Mouse (Mus musculus) adrenal gland, adult 18-20 months (tissue): ENCODE measurements around the gene Cyp20a1. TPM values are rescaled to one million over a fixed set of nuclear protein-coding genes. Genes with fewer than 3 reads are reported as not detected.

Experiments used
- total RNA-seq, 2 experiments: library from RNA; stranded (reverse); gene quantifications; 1 replicate in 1 of 2; 2 replicates in 1 of 2; pipeline ENCODE4 v1.2.3; 2021

Gene Cyp20a1
- total RNA-seq, 2 experiments from 2014 or later = 27.0 to 36.7 TPM

Other genes starting within 250 kb of the Cyp20a1 start
- 1 to 10 TPM; 7.2 to 9.2 TPM for gene Carf, start 245.1 kb upstream of the Cyp20a1 start, total RNA-seq
- 10 to 100 TPM; 17.2 to 19.1 TPM for gene Wdr12, start 244.7 kb upstream of the Cyp20a1 start, total RNA-seq
- gene Nbeal1, start 162.7 kb upstream of the Cyp20a1 start, total RNA-seq = 10 to 100 TPM; 47.7 to 53.6 TPM
- gene Abi2, start 66.3 kb downstream of the Cyp20a1 start, total RNA-seq = 10 to 100 TPM; 31.0 to 35.3 TPM
- gene Raph1, start 223.8 kb downstream of the Cyp20a1 start, total RNA-seq = 100 to 1,000 TPM; 141 to 212 TPM